Mouse (Mus musculus) induced T-regulatory cell, adult 2 months (primary cell): ENCODE data around the gene Snrnp40.

Experiments
- DNase-seq: peaks from one replicate; pipeline ENCODE4 v3.0.0-alpha.2; 2012; ENCODE audit warnings: low read depth

Snrnp40 gene

GRCm38 (mm10) chr4:130359486-130360237, at the start of gene Snrnp40, which contains the start of gene Zcchc17:
TSS of gene Snrnp40 (plus strand) at chr4:130360132.
TSS of gene Zcchc17 (minus strand) at chr4:130359943.
- DNase-seq, result peak; percentile 100

- DNase-seq, result no peak
These were observed 47.4 kb upstream of the Snrnp40 start for GRCm38 (mm10) chr4:130312526-130312925.

GRCm38 (mm10) chr4:130313552-130313951, 46.4 kb upstream of the Snrnp40 start:
- no peak for DNase-seq

GRCm38 (mm10) chr4:130315771-130316527, 44.0 kb upstream of the Snrnp40 start:
- no peak for DNase-seq

GRCm38 (mm10) chr4:130316691-130317090, 43.2 kb upstream of the Snrnp40 start:
- DNase-seq, result no peak

GRCm38 (mm10) chr4:130318122-130318521, 41.8 kb upstream of the Snrnp40 start:
- no peak for DNase-seq

GRCm38 (mm10) chr4:130319564-130319963, 40.4 kb upstream of the Snrnp40 start:
- DNase-seq, result no peak

- no peak for DNase-seq
These were observed 38.3 kb upstream of the Snrnp40 start for GRCm38 (mm10) chr4:130321640-130322039.

- DNase-seq, result no peak
These were observed 37.4 kb upstream of the Snrnp40 start for GRCm38 (mm10) chr4:130322567-130322966.

GRCm38 (mm10) chr4:130323165-130323564, 36.8 kb upstream of the Snrnp40 start:
- no peak for DNase-seq

- no peak for DNase-seq
These were observed 36.3 kb upstream of the Snrnp40 start for GRCm38 (mm10) chr4:130323607-130324006.

GRCm38 (mm10) chr4:130325446-130325845, 34.5 kb upstream of the Snrnp40 start:
- DNase-seq, result no peak

GRCm38 (mm10) chr4:130327366-130327765, 32.6 kb upstream of the Snrnp40 start:
- no peak for DNase-seq

GRCm38 (mm10) chr4:130335867-130336266, 24.1 kb upstream of the Snrnp40 start:
- DNase-seq, result no peak

- DNase-seq, result peak; percentile 74
These were observed 18.2 kb upstream of the Snrnp40 start for GRCm38 (mm10) chr4:130341691-130342090.

GRCm38 (mm10) chr4:130349666-130350065, 10.3 kb upstream of the Snrnp40 start:
- no peak for DNase-seq

GRCm38 (mm10) chr4:130350690-130351422, 9.1 kb upstream of the Snrnp40 start:
- DNase-seq, result no peak

GRCm38 (mm10) chr4:130352588-130352987, 7.3 kb upstream of the Snrnp40 start:
- DNase-seq, result no peak

- peak; percentile 12 for DNase-seq
These were observed 2.0 kb upstream of the Snrnp40 start for GRCm38 (mm10) chr4:130357946-130358345.

GRCm38 (mm10) chr4:130360238-130360590, 282 bp downstream of the Snrnp40 start:
- no peak for DNase-seq

- no peak for DNase-seq
These were observed 16.7 kb downstream of the Snrnp40 start for GRCm38 (mm10) chr4:130376675-130377074.

- DNase-seq, result no peak
These were observed 17.6 kb downstream of the Snrnp40 start for GRCm38 (mm10) chr4:130377500-130377899.

- no peak for DNase-seq
These were observed 19.2 kb downstream of the Snrnp40 start for GRCm38 (mm10) chr4:130379181-130379580.
